Mouse (Mus musculus): ENCODE results near the gene Ebf1. TPM values are rescaled to one million over a fixed set of nuclear protein-coding genes. Genes with fewer than 3 reads are reported as not detected.

The Ebf1 gene
- total and polyA plus RNA-seq, 3 experiments = 0.04 TPM; not detected in 2

GRCm38 (mm10) chr11:44895893-44896292 is 278.8 kb downstream of the Ebf1 start:
- H3K9me3 ChIP-seq (replicated peaks; ENCODE audit: insufficient read depth, low read length) = no peaks in the 10 kb centered on the region
- DNase-seq (ENCODE audit: low read depth, low spot score) = no peak
- no peaks in the 10 kb centered on the region for H3K4me1 ChIP-seq (ENCODE audit: control insufficient read depth in 1 of 2, insufficient read depth in 2 of 2, low read length in 2 of 2)

GRCm38 (mm10) chr11:44897140-44897665 is 280.1 kb downstream of the Ebf1 start:
- H3K27me3 ChIP-seq (ENCODE audit: control insufficient read depth in 1 of 2, insufficient read depth in 2 of 2, low read length in 2 of 2) = no peaks in the 10 kb centered on the region
- no peaks in the 10 kb centered on the region for H3K79me2 ChIP-seq (ENCODE audit: control insufficient read depth, insufficient read depth, low read length, poor library complexity)
- H3K9me3 ChIP-seq (replicated peaks; ENCODE audit: insufficient read depth, low read length) = no peaks in the 10 kb centered on the region
- no peaks in the 10 kb centered on the region for H3K36me3 ChIP-seq (ENCODE audit: control insufficient read depth in 1 of 2, insufficient read depth in 2 of 2, low read length in 2 of 2)
- no peak overlapping the region for H3K27ac ChIP-seq (ENCODE audit: control insufficient read depth, low read depth, low read length)
- no peak overlapping the region for H3K9ac ChIP-seq (ENCODE audit: control insufficient read depth, low read depth, low read length, poor library complexity, severe bottlenecking)
- no peaks in the 10 kb centered on the region for H3K4me1 ChIP-seq (ENCODE audit: control insufficient read depth in 1 of 2, insufficient read depth in 2 of 2, low read length in 2 of 2)
- no peak overlapping the region for H3K4me3 ChIP-seq (ENCODE audit: control insufficient read depth in 1 of 2, insufficient read depth in 1 of 2, low read depth in 2 of 2, low read length in 2 of 2)
- DNase-seq (ENCODE audit: low read depth, low spot score) = no peak
- TF ChIP-seq ZMIZ1 (IDR thresholded peaks at IDR 0.05; ENCODE audit: low read depth, low read length) (no peak), MAZ (IDR thresholded peaks at IDR 0.05; ENCODE audit: low read depth, low read length) (no peak), POLR2AphosphoS2 (IDR thresholded peaks at IDR 0.05; ENCODE audit: low read length) (no peak), KAT2A (conservative IDR thresholded peaks at IDR 0.05; ENCODE audit: low read depth, low read length) (no peak), MAX (IDR thresholded peaks at IDR 0.05; ENCODE audit: low read length) (no peak), TCF12 (IDR thresholded peaks at IDR 0.05; ENCODE audit: low read depth, low read length) (no peak)

More at GRCm38 (mm10) chr11:44895893-44896292, 278.8 kb downstream of the Ebf1 start:
- no peak overlapping the region for H3K9ac ChIP-seq (ENCODE audit: control insufficient read depth, low read depth, low read length, poor library complexity, severe bottlenecking)
- H3K36me3 ChIP-seq (ENCODE audit: control insufficient read depth in 1 of 2, insufficient read depth in 2 of 2, low read length in 2 of 2) = no peaks in the 10 kb centered on the region
- H3K27me3 ChIP-seq (ENCODE audit: control insufficient read depth in 1 of 2, insufficient read depth in 2 of 2, low read length in 2 of 2) = no peaks in the 10 kb centered on the region
- TF ChIP-seq RCOR1 (IDR thresholded peaks at IDR 0.05; ENCODE audit: low read depth, low read length) = no peak
- no peak overlapping the region for H3K4me3 ChIP-seq (ENCODE audit: control insufficient read depth in 1 of 2, insufficient read depth in 1 of 2, low read depth in 2 of 2, low read length in 2 of 2)
- H3K27ac ChIP-seq (ENCODE audit: control insufficient read depth, low read depth, low read length) = no peak overlapping the region
- H3K79me2 ChIP-seq (ENCODE audit: control insufficient read depth, insufficient read depth, low read length, poor library complexity) = no peaks in the 10 kb centered on the region

- Histone ChIP-seq H3K27me3 (ENCODE audit: control insufficient read depth in 1 of 2, insufficient read depth in 2 of 2, low read length in 2 of 2) (no peaks in the 10 kb centered on the region), H3K9me3 (replicated peaks; ENCODE audit: insufficient read depth, low read length) (no peaks in the 10 kb centered on the region), H3K9ac (ENCODE audit: control insufficient read depth, low read depth, low read length, poor library complexity, severe bottlenecking) (no peak overlapping the region), H3K4me1 (ENCODE audit: control insufficient read depth in 1 of 2, insufficient read depth in 2 of 2, low read length in 2 of 2) (no peaks in the 10 kb centered on the region), H3K36me3 (ENCODE audit: control insufficient read depth in 1 of 2, insufficient read depth in 2 of 2, low read length in 2 of 2) (no peaks in the 10 kb centered on the region), H3K27ac (ENCODE audit: control insufficient read depth, low read depth, low read length) (no peak overlapping the region), H3K79me2 (ENCODE audit: control insufficient read depth, insufficient read depth, low read length, poor library complexity) (no peaks in the 10 kb centered on the region), H3K4me3 (ENCODE audit: control insufficient read depth in 1 of 2, insufficient read depth in 1 of 2, low read depth in 2 of 2, low read length in 2 of 2) (no peak overlapping the region)
- TF ChIP-seq MYC (IDR thresholded peaks at IDR 0.05; ENCODE audit: low read depth, low read length) (no peak), RAD21 (IDR thresholded peaks at IDR 0.05; ENCODE audit: low read depth, low read length) (no peak), BHLHE40 (IDR thresholded peaks at IDR 0.05; ENCODE audit: borderline replicate concordance, low read depth, low read length) (no peak), CHD1 (IDR thresholded peaks at IDR 0.05; ENCODE audit: low read depth, low read length) (no peak), TCF12 (IDR thresholded peaks at IDR 0.05; ENCODE audit: low read depth, low read length) (no peak)
- no peak for DNase-seq (ENCODE audit: low read depth, low spot score)
Observed at GRCm38 (mm10) chr11:44899554-44899953, 282.4 kb downstream of the Ebf1 start.

All from MEL (cell line).